Mouse (Mus musculus): ENCODE data around the gene Espnl.

The Espnl gene

DNA sequence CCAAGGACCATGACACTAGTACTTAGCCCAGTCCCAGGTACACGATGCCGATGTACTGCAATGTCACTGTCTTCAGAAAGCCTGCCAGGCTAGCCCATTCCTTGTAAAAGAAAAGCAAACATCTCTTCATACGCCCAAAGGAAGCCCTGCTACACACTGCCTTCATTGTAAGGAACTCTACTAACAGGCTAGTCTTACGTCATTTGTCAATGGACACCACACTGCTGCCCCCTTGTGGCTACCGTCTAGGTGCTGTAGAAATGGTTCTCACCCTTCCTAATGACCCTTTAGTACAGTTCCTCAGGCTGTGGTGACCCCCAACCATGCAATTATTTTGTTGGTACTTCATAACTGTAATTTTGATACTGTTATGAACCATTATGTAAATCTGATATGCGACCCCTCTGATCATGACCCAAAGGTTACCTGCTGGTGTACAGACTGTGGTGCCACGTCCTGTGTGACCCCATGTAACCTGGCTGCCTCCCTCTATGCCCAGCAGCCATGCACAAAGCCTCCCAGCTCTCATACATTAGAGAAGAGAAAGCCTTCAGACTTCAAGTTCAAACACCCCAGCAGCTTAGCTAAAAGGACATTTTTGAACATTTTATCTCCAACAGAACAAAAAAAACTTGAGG is 58.7 kb downstream of the Espnl start:
- DNase-seq (ENCODE audit: low spot score) = peak; percentile 84

DNA sequence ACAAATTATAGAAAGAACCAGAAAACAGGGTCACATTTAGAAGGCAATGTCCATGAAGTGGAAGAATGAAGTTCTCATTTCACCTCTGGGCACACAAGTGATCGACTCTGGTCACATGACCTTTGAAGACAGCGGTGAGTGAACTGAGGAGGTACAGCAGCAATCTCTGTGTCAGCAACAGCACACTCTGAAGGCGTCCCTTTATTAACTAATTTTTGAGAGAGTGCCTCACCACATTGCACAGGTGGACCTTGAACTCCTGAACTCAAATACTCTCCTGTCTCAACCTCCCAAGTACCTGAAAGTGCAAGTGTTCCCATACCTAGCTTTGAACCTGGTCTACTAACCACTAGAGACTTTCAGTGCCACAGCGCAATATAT is 59.2 kb downstream of the Espnl start:
- DNase-seq (ENCODE audit: low spot score) = no peak

DNA sequence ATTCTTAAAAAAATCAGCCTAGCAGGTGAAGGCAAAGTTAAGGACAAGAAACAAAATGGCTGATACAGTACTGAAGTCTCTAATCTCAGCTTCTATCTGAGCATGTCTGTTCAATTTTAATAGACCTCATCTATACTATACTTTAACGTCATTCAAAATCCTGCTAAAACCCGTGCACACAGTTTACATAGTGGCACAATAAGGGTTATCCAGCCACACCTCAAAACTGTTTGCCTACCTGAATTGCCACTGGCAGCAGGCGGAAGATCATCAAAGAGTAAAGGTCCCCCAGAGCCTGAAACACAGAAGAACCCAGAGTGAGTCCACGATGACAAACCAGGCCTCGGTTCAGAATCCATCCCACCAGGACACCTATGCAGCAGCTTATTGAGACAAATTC is 68.5 kb downstream of the Espnl start:
- DNase-seq (ENCODE audit: low spot score) = no peak

DNA sequence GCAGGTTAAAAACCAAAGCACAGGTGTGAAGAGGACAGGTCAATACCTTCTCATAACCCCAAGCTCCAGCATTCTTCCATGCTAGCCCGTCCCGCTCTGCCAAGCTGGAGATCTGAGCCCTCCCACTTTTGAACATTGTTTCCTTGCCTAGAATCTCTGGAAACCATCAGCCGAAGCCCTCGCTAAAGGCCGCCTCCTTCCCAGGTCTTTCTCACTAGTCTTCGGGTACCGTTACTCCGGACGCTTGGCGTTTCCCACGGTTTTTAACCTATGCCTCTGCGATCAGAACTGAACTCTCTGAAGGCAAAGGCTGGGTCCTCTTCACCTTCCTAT is 76.0 kb downstream of the Espnl start:
- DNase-seq (ENCODE audit: low spot score) = no peak
